Mouse (Mus musculus) intestine, embryonic 14.5 days (tissue): ENCODE results near the gene Golph3l. TPM values are rescaled to one million over a fixed set of nuclear protein-coding genes. Genes with fewer than 3 reads are reported as not detected.
"Not testable (repeated sequence)": the region's sequence is repeated elsewhere in the genome, so short reads cannot be mapped to it uniquely, and the experiment has no call there.

Experiments used
- ATAC-seq: fragments of 200-750 bp; cut with Nextera tagmentation; replicated peaks from 2 replicates; pipeline ENCODE4 v1.8.0; 2017; ENCODE audit warnings: low read depth, moderate number of reproducible peaks, moderate TSS enrichment, moderate library complexity; ENCODE audit not compliant: low FRiP score, low TSS enrichment
- DNase-seq: peaks from one replicate; pipeline ENCODE4 v3.0.0-alpha.2; 2018; ENCODE audit warnings: low spot score
- H3K27ac ChIP-seq: fragments of 300-500 bp; sonication (generic); 2 replicates; pipeline ENCODE4 v1.5.1; 2014; ENCODE audit warnings: low read depth, mild to moderate bottlenecking, control low read depth
- H3K27me3 ChIP-seq: fragments of 300-500 bp; sonication (generic); replicated peaks from 2 replicates; pipeline ENCODE4 v1.6.1; 2014; ENCODE audit warnings: low read length, control low read depth; ENCODE audit not compliant: control insufficient read depth, insufficient read depth
- H3K36me3 ChIP-seq: fragments of 300-500 bp; sonication (generic); 2 replicates; pipeline ENCODE4 v1.6.1; 2014; ENCODE audit warnings: low read length, control low read depth; ENCODE audit not compliant: control insufficient read depth, insufficient read depth
- H3K4me1 ChIP-seq: fragments of 300-500 bp; sonication (generic); replicated peaks from 2 replicates; pipeline ENCODE4 v1.6.1; 2014; ENCODE audit warnings: low read length, control low read depth, mixed read lengths; ENCODE audit not compliant: control insufficient read depth, insufficient read depth
- H3K4me2 ChIP-seq: fragments of 300-500 bp; sonication (generic); 2 replicates; pipeline ENCODE4 v1.6.1; 2014; ENCODE audit warnings: low read length
- H3K4me3 ChIP-seq: fragments of 300-500 bp; sonication (generic); 2 replicates; pipeline ENCODE4 v1.5.1; 2014; ENCODE audit warnings: low read depth, low read length, control low read depth, mixed read lengths
- H3K9ac ChIP-seq: fragments of 300-500 bp; sonication (generic); 2 replicates; pipeline ENCODE4 v1.6.1; 2014; ENCODE audit warnings: mild to moderate bottlenecking, low read length
- H3K9me3 ChIP-seq: fragments of 300-500 bp; sonication (generic); 2 replicates; pipeline ENCODE4 v1.6.1; 2016; ENCODE audit warnings: low read length, control low read depth; ENCODE audit not compliant: control insufficient read depth
- WGBS: fragments of 180-500 bp; shearing (Covaris S2); extraction: QIAGEN DNeasy Blood & Tissue Kit; methylation state at CpG from one replicate; pipeline ENCODE4 v1.1.7; 2014; 5-methylcytosine and 5-hydroxymethylcytosine counted together
- polyA plus RNA-seq: library from polyadenylated mRNA; unstranded; fragments of >200 nt; fragmentation: Nextera tagmentation; extraction: Ambion mirVana; gene quantifications from 2 replicates; pipeline ENCODE4 v1.2.1, GENCODE M21; 2014

The Golph3l gene
- polyA plus RNA-seq, 1 experiment from 2014 or later, result 38.5 TPM

GRCm38 (mm10) chr3:95618511-95618910 lies 29.8 kb downstream of the Golph3l start:
- peaks cover 42% of the 10 kb centered on the region for H3K36me3 ChIP-seq
- ATAC-seq, result no peak

GRCm38 (mm10) chr3:95621241-95621640 lies 32.5 kb downstream of the Golph3l start:
- peaks cover 35% of the 10 kb centered on the region for H3K36me3 ChIP-seq
- no peak for DNase-seq
- H3K27me3 ChIP-seq, result no peaks in the 10 kb centered on the region
- H3K4me1 ChIP-seq, result peaks cover 7% of the 10 kb centered on the region; the same call in 1 of the 2 replicates
- no peak overlapping the region for H3K4me2 ChIP-seq
- 85% methylated on average over 1 of the region's 1 CpGs for WGBS
- no peaks in the 10 kb centered on the region for H3K9me3 ChIP-seq
- no peak overlapping the region for H3K4me3 ChIP-seq
- H3K27ac ChIP-seq, result no peak overlapping the region
- no peak for ATAC-seq
- no peak overlapping the region for H3K9ac ChIP-seq

More at GRCm38 (mm10) chr3:95618511-95618910, 29.8 kb downstream of the Golph3l start:
- Histone ChIP-seq H3K4me1 (no peaks in the 10 kb centered on the region), H3K4me3 (no peak overlapping the region), H3K27ac (no peak overlapping the region), H3K4me2 (no peak overlapping the region), H3K9me3 (no peaks in the 10 kb centered on the region), H3K27me3 (no peaks in the 10 kb centered on the region), H3K9ac (no peak overlapping the region)
- WGBS, result 48% methylated on average over 1 of the region's 1 CpGs
- DNase-seq, result no peak

- not testable (repeated sequence) for H3K9me3 ChIP-seq, H3K9ac ChIP-seq, H3K4me1 ChIP-seq, H3K4me2 ChIP-seq, H3K27me3 ChIP-seq, H3K4me3 ChIP-seq, DNase-seq, H3K27ac ChIP-seq, ATAC-seq
- 92% methylated on average over 19 of the region's 20 CpGs for WGBS
- peaks cover 32% of the 10 kb centered on the region for H3K36me3 ChIP-seq
These were observed 33.7 kb downstream of the Golph3l start for GRCm38 (mm10) chr3:95622421-95622820.

GRCm38 (mm10) chr3:95623551-95623950 lies 34.8 kb downstream of the Golph3l start:
- no peak for DNase-seq
- no peak overlapping the region for H3K27ac ChIP-seq
- H3K9ac ChIP-seq, result no peak overlapping the region
- no peaks in the 10 kb centered on the region for H3K9me3 ChIP-seq
- no peak overlapping the region for H3K4me3 ChIP-seq
- 56% methylated on average over 2 of the region's 2 CpGs for WGBS
- no peaks in the 10 kb centered on the region for H3K27me3 ChIP-seq
- H3K4me1 ChIP-seq, result peaks cover 8% of the 10 kb centered on the region; the same call in 1 of the 2 replicates
- no peak for ATAC-seq
- H3K4me2 ChIP-seq, result no peak overlapping the region
- H3K36me3 ChIP-seq, result peaks cover 33% of the 10 kb centered on the region

- not testable (repeated sequence) for H3K9me3 ChIP-seq, ATAC-seq, H3K27me3 ChIP-seq, DNase-seq, H3K4me1 ChIP-seq
- H3K36me3 ChIP-seq, result peaks cover 35% of the 10 kb centered on the region
- peak overlapping the region; percentile 88 for H3K27ac ChIP-seq
- peak overlapping the region; percentile 64 for H3K4me3 ChIP-seq
- WGBS, result 66% methylated on average over 5 of the region's 5 CpGs
- peak overlapping the region; percentile 47 for H3K9ac ChIP-seq
- peak overlapping the region; percentile 57 for H3K4me2 ChIP-seq
These were observed 35.3 kb downstream of the Golph3l start for GRCm38 (mm10) chr3:95623991-95624515.

GRCm38 (mm10) chr3:95624628-95625503 lies 36.1 kb downstream of the Golph3l start, which contains the start of gene Ensa:
Gene Ensa, plus strand, starts transcription at chr3:95624993.
- WGBS, result under 1% methylated on average over 44 of the region's 44 CpGs

GRCm38 (mm10) chr3:95627763-95628162 lies 39.0 kb downstream of the Golph3l start:
- ATAC-seq (no peak), DNase-seq (no peak)
- Histone ChIP-seq H3K4me3 (no peak overlapping the region), H3K9me3 (no peaks in the 10 kb centered on the region), H3K27me3 (no peaks in the 10 kb centered on the region), H3K36me3 (peaks cover 62% of the 10 kb centered on the region), H3K27ac (no peak overlapping the region), H3K9ac (no peak overlapping the region), H3K4me2 (no peak overlapping the region), H3K4me1 (peaks cover 8% of the 10 kb centered on the region; the same call in 1 of the 2 replicates)
- 78% methylated on average over 5 of the region's 5 CpGs for WGBS

More at GRCm38 (mm10) chr3:95624628-95625503, 36.1 kb downstream of the Golph3l start, which contains the start of gene Ensa:
- Histone ChIP-seq H3K27me3 (no peaks in the 10 kb centered on the region), H3K4me3 (peak within 1 kb of the TSS; percentile 64), H3K27ac (peak within 1 kb of the TSS; percentile 88), H3K4me2 (peak within 1 kb of the TSS; percentile 68), H3K9me3 (no peaks in the 10 kb centered on the region), H3K9ac (peak within 1 kb of the TSS; percentile 51), H3K36me3 (peaks cover 38% of the 10 kb centered on the region), H3K4me1 (peaks cover 8% of the 10 kb centered on the region; the same call in 1 of the 2 replicates)
- DNase-seq (peak; percentile 98), ATAC-seq (peak; percentile 99)

- Histone ChIP-seq H3K4me2 (no peak overlapping the region), H3K27ac (no peak overlapping the region), H3K4me1 (peaks cover 8% of the 10 kb centered on the region; the same call in 1 of the 2 replicates), H3K27me3 (no peaks in the 10 kb centered on the region), H3K9ac (no peak overlapping the region), H3K36me3 (peaks cover 81% of the 10 kb centered on the region), H3K9me3 (no peaks in the 10 kb centered on the region), H3K4me3 (no peak overlapping the region)
- WGBS, result 89% methylated on average over 4 of the region's 4 CpGs
- ATAC-seq (no peak), DNase-seq (no peak)
These were observed 41.0 kb downstream of the Golph3l start for GRCm38 (mm10) chr3:95629755-95630154.
